ENCODE assay signal across 9 mouse cellular contexts in genomic region chr10:84054551-84055336, GRCm38 (mm10).
DNase-seq lines count a peak whose midpoint lies in the region; ATAC-seq lines count a peak whose summit lies in the region.
"Had no signal": no experiment of that assay in that cellular context is flagged by ENCODE, and none has a peak within 500 bp of the region (broad histone marks: within the 10 kb centered on the region; RNA-seq: fewer than 3 reads in every experiment).

No protein-coding gene starts in this region.

- no peak overlapping the region for H3K4me3 ChIP-seq in hindbrain, embryonic 11.5 days (ENCODE audit: low read depth, low read length)
- H3K4me3 ChIP-seq in hindbrain, embryonic 13.5 days, result no peak overlapping the region
- H3K4me3 ChIP-seq in brown adipose tissue, adult 24 weeks (ENCODE audit: insufficient read depth, low read depth, low read length), result no peak overlapping the region

- H3K27me3 ChIP-seq in hindbrain, embryonic 11.5 days (ENCODE audit: control insufficient read depth, insufficient read depth, low read length), result no peaks in the 10 kb centered on the region
- no peaks in the 10 kb centered on the region for H3K27me3 ChIP-seq in hindbrain, embryonic 13.5 days

- H3K36me3 ChIP-seq in hindbrain, embryonic 11.5 days (ENCODE audit: control insufficient read depth, insufficient read depth, low read length), result no peaks in the 10 kb centered on the region
- H3K36me3 ChIP-seq in hindbrain, embryonic 13.5 days, result no peaks in the 10 kb centered on the region

- H3K4me1 ChIP-seq in hindbrain, embryonic 11.5 days (replicated peaks; ENCODE audit: control insufficient read depth, insufficient read depth, low read length), result no peaks in the 10 kb centered on the region; the same call in 1 of the 2 replicates
- H3K4me1 ChIP-seq in hindbrain, embryonic 13.5 days (replicated peaks), result peaks cover 16% of the 10 kb centered on the region
- H3K4me1 ChIP-seq in brown adipose tissue, adult 24 weeks (ENCODE audit: control insufficient read depth, insufficient read depth, insufficient read length, low read length), result peaks cover 20% of the 10 kb centered on the region

- H3K27ac ChIP-seq in hindbrain, embryonic 11.5 days (ENCODE audit: low read depth, low read length), result no peak overlapping the region
- no peak overlapping the region for H3K27ac ChIP-seq in hindbrain, embryonic 13.5 days
- peak overlapping the region; percentile 75 for H3K27ac ChIP-seq in brown adipose tissue, adult 24 weeks (replicated peaks; ENCODE audit: low read depth, low read length)

- H3K4me2 ChIP-seq in hindbrain, embryonic 11.5 days (replicated peaks; ENCODE audit: low read depth, low read length), result no peak overlapping the region
- no peak overlapping the region for H3K4me2 ChIP-seq in hindbrain, embryonic 13.5 days

- no peak overlapping the region for H3K9ac ChIP-seq in hindbrain, embryonic 11.5 days (ENCODE audit: low read depth, low read length)
- no peak overlapping the region for H3K9ac ChIP-seq in hindbrain, embryonic 13.5 days

- ATAC-seq in hindbrain, embryonic 11.5 days (ENCODE audit: low FRiP score), result no peak
- no peak for ATAC-seq in hindbrain, embryonic 13.5 days (ENCODE audit: low FRiP score)

- WGBS in hindbrain, embryonic 11.5 days, result 57% methylated on average over 6 of the region's 6 CpGs
- 42% methylated on average over 6 of the region's 6 CpGs for WGBS in hindbrain, embryonic 13.5 days

- no peaks in the 10 kb centered on the region for H3K9me3 ChIP-seq in hindbrain, embryonic 11.5 days (ENCODE audit: control insufficient read depth, low read length)
- no peaks in the 10 kb centered on the region for H3K9me3 ChIP-seq in hindbrain, embryonic 13.5 days

- DNase-seq in hindbrain, embryonic 11.5 days (ENCODE audit: low spot score), result peak; percentile 22
- peak; percentile 53 to 77 for DNase-seq in cerebellum, postnatal 14 days
- DNase-seq in layer of hippocampus, postnatal 10 days (ENCODE audit: low spot score in 2 of 2), result peak; percentile 51 to 63
- no peak for DNase-seq in thymus, postnatal 14 days
- no peak for DNase-seq in thymus, postnatal 25 days
- DNase-seq in gastrocnemius, postnatal 4 days (ENCODE audit: low spot score in 2 of 2), result no peak
- DNase-seq: gastrocnemius, postnatal 36 days had no signal

Comparison
In these comparisons a context has a peak if more than half of its experiments do, and no peak if none do; other contexts are left out.
1. DNase-seq: peak in hindbrain, embryonic 11.5 days (single experiment), cerebellum, postnatal 14 days (2 of 2) and layer of hippocampus, postnatal 10 days (2 of 2); none in thymus, postnatal 14 days (single experiment), thymus, postnatal 25 days (single experiment) and gastrocnemius, postnatal 4 days (0 of 2).